Mouse (Mus musculus): ENCODE data around the gene Yod1. TPM values are rescaled to one million over a fixed set of nuclear protein-coding genes. Genes with fewer than 3 reads are reported as not detected.

Yod1 gene
- polyA plus RNA-seq, 1 experiment from 2014 or later, result 9.7 TPM

GRCm38 (mm10) chr1:130770981-130771494 lies 53.9 kb downstream of the Yod1 start:
- no peak for DNase-seq (ENCODE audit: low spot score)
- Histone ChIP-seq H3K4me1 (replicated peaks; ENCODE audit: insufficient read depth, low read length) (no peaks in the 10 kb centered on the region), H3K4me2 (ENCODE audit: low read length) (no peak overlapping the region), H3K9ac (ENCODE audit: low read depth, low read length) (no peak overlapping the region), H3K27ac (no peak overlapping the region), H3K36me3 (ENCODE audit: insufficient read depth, low read length) (no peaks in the 10 kb centered on the region), H3K27me3 (ENCODE audit: insufficient read depth, low read length) (no peaks in the 10 kb centered on the region), H3K4me3 (replicated peaks; ENCODE audit: low read depth, low read length) (no peak overlapping the region), H3K9me3 (replicated peaks; ENCODE audit: low read length) (no peaks in the 10 kb centered on the region)
- no peak for ATAC-seq (replicated peaks; ENCODE audit: low FRiP score, low read depth)
- no peak for TF ChIP-seq CTCF (IDR thresholded peaks at IDR 0.05; ENCODE audit: low read depth)
- WGBS, result 67% methylated on average over 3 of the region's 3 CpGs

Other genes with a start within 250 kb of the Yod1 start
- not detected in 2 replicates for gene Zp3r, start 87.7 kb upstream of the Yod1 start, polyA plus RNA-seq (2015; fragmentation: Nextera tagmentation; extraction: Ambion mirVana)
- 3.6 and 4.8 TPM in 2 replicates for gene C4bp, start 55.7 kb upstream of the Yod1 start, polyA plus RNA-seq (2015; fragmentation: Nextera tagmentation; extraction: Ambion mirVana)
- not detected in 2 replicates for gene Gm29427, start 1.5 kb upstream of the Yod1 start, polyA plus RNA-seq (2015; fragmentation: Nextera tagmentation; extraction: Ambion mirVana)
- gene Pfkfb2, start 11.9 kb downstream of the Yod1 start, polyA plus RNA-seq (2015; fragmentation: Nextera tagmentation; extraction: Ambion mirVana), result 6.7 and 7.3 TPM in 2 replicates
- 15.3 and 17.7 TPM in 2 replicates for gene AA986860, start 14.6 kb downstream of the Yod1 start, polyA plus RNA-seq (2015; fragmentation: Nextera tagmentation; extraction: Ambion mirVana)
- gene Fcamr, start 83.6 kb downstream of the Yod1 start, polyA plus RNA-seq (2015; fragmentation: Nextera tagmentation; extraction: Ambion mirVana), result 0.08 TPM in 1 of 2 replicates, not detected in the other
- gene Pigr, start 109.4 kb downstream of the Yod1 start, polyA plus RNA-seq (2015; fragmentation: Nextera tagmentation; extraction: Ambion mirVana), result 0.05 and 0.11 TPM in 2 replicates
- gene Fcmr, start 148.3 kb downstream of the Yod1 start, polyA plus RNA-seq (2015; fragmentation: Nextera tagmentation; extraction: Ambion mirVana), result 0.24 and 0.46 TPM in 2 replicates
- not detected in 2 replicates for gene Il24, start 170.1 kb downstream of the Yod1 start, polyA plus RNA-seq (2015; fragmentation: Nextera tagmentation; extraction: Ambion mirVana)
- not detected in 2 replicates for gene Il20, start 194.1 kb downstream of the Yod1 start, polyA plus RNA-seq (2015; fragmentation: Nextera tagmentation; extraction: Ambion mirVana)
- 0.18 TPM in 1 of 2 replicates, not detected in the other for gene Il19, start 222.8 kb downstream of the Yod1 start, polyA plus RNA-seq (2015; fragmentation: Nextera tagmentation; extraction: Ambion mirVana)

Measured in kidney, postnatal 0 days (tissue).